Mouse (Mus musculus) urinary bladder, postnatal 14 days (tissue): ENCODE results near the gene Ferd3l.

Experiments
- DNase-seq: peaks from one replicate; pipeline ENCODE4 v3.0.0; 2021; ENCODE audit warnings: low spot score

The Ferd3l gene

DNA sequence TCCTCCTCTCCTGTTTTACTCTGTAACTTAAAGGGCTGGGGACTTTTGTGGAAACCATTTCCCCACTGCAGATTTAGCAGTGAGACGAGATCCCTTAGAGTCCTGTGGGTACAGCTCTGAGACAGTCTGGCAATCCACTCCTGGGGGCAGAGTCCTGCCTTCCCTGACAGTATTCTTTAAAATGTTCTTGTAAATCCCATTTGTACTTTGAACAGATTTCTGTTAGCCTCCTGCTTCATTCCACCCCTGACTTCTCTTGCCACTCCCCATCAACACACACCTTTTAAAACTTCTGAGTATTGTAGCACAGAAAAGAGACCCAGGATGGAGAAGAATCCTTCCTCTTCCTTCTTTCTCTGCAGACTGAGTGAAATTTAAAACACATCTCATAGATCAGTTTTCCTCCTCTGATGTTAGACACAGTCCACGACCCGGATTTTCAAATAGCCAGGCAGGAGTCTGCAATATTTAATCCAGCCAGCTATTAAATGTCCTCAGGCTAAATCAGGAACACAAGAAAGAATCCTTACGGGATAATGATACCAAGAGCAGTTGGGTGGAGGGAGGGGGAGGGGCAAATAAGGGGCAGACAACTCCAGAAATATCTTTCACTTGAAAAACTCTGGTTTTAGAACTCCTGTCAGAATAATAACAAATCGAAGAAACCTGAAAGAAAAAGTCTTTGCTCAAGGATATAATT lies 37.6 kb downstream of the Ferd3l start:
- no peak for DNase-seq

DNA sequence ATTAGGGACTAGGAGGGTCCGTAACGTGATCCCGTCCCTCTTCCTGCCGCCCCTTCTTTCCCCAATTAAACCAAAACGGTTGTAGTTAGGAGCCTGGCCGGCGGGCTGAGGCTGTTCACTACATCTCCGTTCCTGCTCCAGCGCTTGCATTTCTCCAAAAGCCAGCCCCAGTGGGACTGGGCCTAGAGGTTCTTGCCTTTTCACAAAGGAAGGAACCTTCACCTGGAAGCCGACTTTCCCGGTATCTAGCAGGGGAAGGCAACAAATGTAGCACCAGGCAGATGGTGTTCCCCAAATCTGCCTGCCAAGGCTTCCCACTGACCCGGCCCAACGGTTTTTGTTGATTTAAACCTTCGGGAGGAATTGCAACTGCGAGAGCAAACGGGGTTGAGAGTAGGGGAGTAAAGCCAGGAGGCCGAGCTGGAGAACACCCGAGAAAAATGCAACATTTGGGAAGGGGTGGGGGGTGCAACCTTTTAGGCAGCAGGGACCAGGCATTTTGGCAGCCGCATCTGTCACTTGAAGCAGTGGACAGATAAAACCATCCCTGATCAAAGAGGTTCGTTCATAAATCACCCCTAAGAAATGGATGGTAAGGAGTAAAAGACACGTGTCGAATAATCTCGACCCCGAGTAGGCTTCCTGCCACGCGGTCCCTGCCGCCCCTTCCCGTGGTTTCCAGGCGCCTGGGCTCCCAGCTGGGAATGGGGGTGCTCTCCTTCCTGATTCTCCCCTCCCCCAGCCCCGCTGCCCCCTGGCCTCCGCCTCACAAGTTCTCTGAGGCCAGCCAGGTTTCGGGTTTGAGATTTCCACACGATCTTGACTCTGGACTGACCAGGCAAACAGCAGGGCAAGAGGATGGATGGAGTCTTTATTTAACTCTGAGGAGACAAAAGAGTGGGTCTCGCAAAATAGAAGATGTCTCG lies 38.5 kb downstream of the Ferd3l start:
- peak; percentile 14 for DNase-seq

DNA sequence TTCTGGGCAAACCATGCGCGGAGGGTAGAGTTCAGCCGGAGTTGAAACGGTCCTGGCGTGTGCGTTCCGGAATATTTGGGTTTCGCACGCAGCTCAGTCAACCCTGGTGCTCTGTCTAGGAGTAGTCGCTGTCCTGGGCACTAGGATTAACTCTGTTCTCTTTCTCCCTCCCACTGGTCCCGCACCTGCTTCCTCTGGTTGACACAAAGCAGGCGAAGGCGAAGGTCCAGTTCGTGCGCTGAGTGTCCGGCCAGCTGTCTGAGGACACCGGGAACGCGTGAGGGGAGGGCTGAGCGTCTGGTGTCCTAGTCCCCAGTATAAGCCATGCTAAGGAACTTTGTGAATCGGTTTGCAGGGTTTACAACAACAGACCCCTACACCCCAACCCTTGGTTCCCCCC lies 39.3 kb downstream of the Ferd3l start:
- no peak for DNase-seq

DNA sequence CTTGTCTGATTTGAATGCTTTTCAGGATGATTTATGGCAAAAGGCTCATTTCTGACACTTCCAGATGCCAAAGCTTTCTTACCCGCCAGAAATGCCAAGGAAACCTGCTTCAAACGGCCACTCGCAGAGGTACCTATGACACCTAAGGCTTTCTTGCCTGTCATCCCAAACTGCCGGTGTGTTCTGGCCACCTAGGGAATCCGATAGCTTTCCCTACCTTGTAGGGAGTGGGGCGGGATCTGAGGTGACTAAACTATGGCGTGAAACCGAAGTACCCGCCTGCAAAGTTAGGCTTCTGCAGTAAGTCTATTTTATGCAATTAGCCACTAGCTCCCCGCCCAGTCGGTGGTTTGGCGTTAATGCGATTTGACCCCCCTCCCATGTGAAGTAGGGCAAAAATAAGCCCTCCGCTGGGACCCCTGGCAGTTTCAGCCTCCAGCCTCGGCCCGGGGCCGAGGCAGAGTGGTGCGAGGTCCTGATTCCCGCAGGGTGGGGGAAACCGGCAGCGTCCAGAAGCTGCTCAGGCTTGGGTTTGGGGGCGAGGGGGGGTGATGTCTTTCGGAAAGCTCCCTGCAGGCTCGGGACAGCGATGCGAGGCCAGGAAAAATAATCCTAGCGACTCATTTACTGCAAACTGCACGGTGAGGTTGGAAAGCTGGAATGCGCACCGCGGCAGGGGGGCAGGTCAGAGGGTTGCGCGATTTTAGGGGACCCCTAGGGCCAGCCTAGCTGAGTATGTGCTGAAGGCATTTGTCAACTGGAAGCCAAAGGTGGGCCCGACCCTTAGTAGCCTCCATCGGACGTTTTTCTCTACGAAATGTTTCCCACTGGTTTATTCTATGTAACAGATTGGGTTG lies 40.0 kb downstream of the Ferd3l start:
- DNase-seq, result no peak

DNA sequence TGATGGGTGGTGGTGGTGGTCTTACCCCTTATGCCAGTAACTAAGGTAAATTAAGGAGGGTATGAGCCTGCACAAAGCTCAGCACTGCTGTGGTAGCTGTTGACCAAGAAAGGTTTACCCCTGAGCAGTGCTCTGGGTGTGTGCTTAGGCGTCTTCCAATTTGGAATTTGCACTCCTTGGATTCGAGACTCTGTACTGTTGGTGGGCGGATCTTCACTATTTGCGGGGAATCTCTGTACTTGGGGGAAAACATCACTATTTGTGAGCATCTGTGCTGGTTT lies 40.6 kb downstream of the Ferd3l start:
- DNase-seq, result no peak
